Mouse (Mus musculus) B cell, adult 67 days (primary cell): ENCODE measurements around the gene Snhg11. TPM values are rescaled to one million over a fixed set of nuclear protein-coding genes. Genes with fewer than 3 reads are reported as not detected.

ENCODE experiments used
- total RNA-seq, 2 experiments: library from RNA; stranded (reverse); gene quantifications; 4 replicates each; pipeline ENCODE4 v1.2.4; 2023

Snhg11 gene
- total RNA-seq: not detected

GRCm38 (mm10) chr2:158375443-158376122 lies at the start of gene Snhg11:
Gene Snhg11 (plus strand): TSS chr2:158375638.

GRCm38 (mm10) chr2:158409595-158410021 lies 34.2 kb downstream of the Snhg11 start, which contains the start of gene Ralgapb:
Gene Ralgapb (plus strand): TSS chr2:158409848.

Other genes with a start within 250 kb of the Snhg11 start
- gene Tgm2, start 229.2 kb upstream of the Snhg11 start, total RNA-seq: 1 to 10 TPM; 2.3 to 4.2 TPM
- gene D630003M21Rik, start 146.4 kb upstream of the Snhg11 start, total RNA-seq: not detected
- gene Bpi, start 117.5 kb upstream of the Snhg11 start, total RNA-seq: not detected
- not detected for gene Lbp, start 69.1 kb upstream of the Snhg11 start, total RNA-seq
- gene Ralgapb, start 34.2 kb downstream of the Snhg11 start, total RNA-seq: 10 to 100 TPM; 67.6 to 92.0 TPM
- gene Adig, start 127.0 kb downstream of the Snhg11 start, total RNA-seq: 1 to 10 TPM in 1 of 2 experiments, not detected in 1; 2.3 TPM
- not detected for gene Arhgap40, start 137.2 kb downstream of the Snhg11 start, total RNA-seq
- gene Slc32a1, start 235.1 kb downstream of the Snhg11 start, total RNA-seq: under 1 TPM in 1 of 2 experiments, not detected in 1; 0.39 TPM
- 10 to 100 TPM; 51.1 to 55.8 TPM for gene Actr5, start 249.2 kb downstream of the Snhg11 start, total RNA-seq